Mouse (Mus musculus) gastrocnemius, adult 8-10 months (tissue): ENCODE data around the gene Sigirr. TPM values are rescaled to one million over a fixed set of nuclear protein-coding genes. Genes with fewer than 3 reads are reported as not detected.

Experiments
- DNase-seq, 2 experiments: peaks; one replicate each; pipeline ENCODE4 v3.0.0; 2022; ENCODE audit warnings: low spot score in 2 of 2
- total RNA-seq, 4 experiments: library from RNA; stranded (reverse); gene quantifications; 2 replicates each; pipeline ENCODE4 v1.2.4; 2022

Gene Sigirr
- total RNA-seq, 4 experiments from 2014 or later = 1.4 to 1.6 (median 1.5) TPM

- DNase-seq = no peak
These were observed 39.1 kb downstream of the Sigirr start for GRCm38 (mm10) chr7:141061269-141061692.

GRCm38 (mm10) chr7:141060426-141061242 lies 39.7 kb downstream of the Sigirr start, which contains the start of gene B4galnt4:
Gene B4galnt4 (plus strand): TSS chr7:141061104.
- DNase-seq = no peak

GRCm38 (mm10) chr7:141059929-141060328 lies 40.4 kb downstream of the Sigirr start:
- DNase-seq = no peak

- no peak for DNase-seq
These were observed 41.6 kb downstream of the Sigirr start for GRCm38 (mm10) chr7:141058601-141059341.

GRCm38 (mm10) chr7:141057541-141057940 lies 42.8 kb downstream of the Sigirr start:
- DNase-seq = no peak

- DNase-seq = no peak
These were observed 43.4 kb downstream of the Sigirr start for GRCm38 (mm10) chr7:141056976-141057375.

- DNase-seq = no peak
These were observed 44.6 kb downstream of the Sigirr start for GRCm38 (mm10) chr7:141055785-141056184.

GRCm38 (mm10) chr7:141052421-141052820 lies 48.0 kb downstream of the Sigirr start:
- no peak for DNase-seq

- DNase-seq = no peak
These were observed 48.4 kb downstream of the Sigirr start for GRCm38 (mm10) chr7:141052016-141052415.

- no peak for DNase-seq
These were observed 49.2 kb downstream of the Sigirr start for GRCm38 (mm10) chr7:141051060-141051685.

GRCm38 (mm10) chr7:141049326-141049725 lies 51.0 kb downstream of the Sigirr start:
- no peak for DNase-seq

GRCm38 (mm10) chr7:141048226-141049218 lies 51.9 kb downstream of the Sigirr start:
- DNase-seq = peak; percentile 80 to 87

GRCm38 (mm10) chr7:141047581-141048225 lies 52.7 kb downstream of the Sigirr start:
- DNase-seq = peak; percentile 66 to 81

- peak; percentile 28 to 39 for DNase-seq
These were observed 53.3 kb downstream of the Sigirr start for GRCm38 (mm10) chr7:141046931-141047580.

GRCm38 (mm10) chr7:141042539-141042938 lies 57.8 kb downstream of the Sigirr start:
- no peak for DNase-seq

GRCm38 (mm10) chr7:141041661-141042060 lies 58.7 kb downstream of the Sigirr start:
- DNase-seq = peak; percentile 64 to 71
